Mouse (Mus musculus) common myeloid progenitor, adult 5-6 weeks (primary cell): ENCODE measurements at regions not wholly inside any gene's neighbourhood (a gene's known extent, or its start where the extent isn't known, plus 50 kb on each side); places are given as distances from the start of the nearest gene placed in this dataset.

ENCODE experiments used
- ATAC-seq: replicated peaks from 2 replicates; pipeline ENCODE4 v1.8.0; 2016; ENCODE audit warnings: low read depth, mild to moderate bottlenecking, moderate TSS enrichment, inconsistent platforms; ENCODE audit not compliant: poor library complexity, severe bottlenecking

- no peak for ATAC-seq
These were observed 51.2 kb upstream of the Rap1b start for GRCm38 (mm10) chr10:117896911-117897643.

GRCm38 (mm10) chr10:117897766-117898165 lies 51.9 kb upstream of the Rap1b start:
- no peak for ATAC-seq

GRCm38 (mm10) chr10:117898391-117898790 lies 52.6 kb upstream of the Rap1b start:
- ATAC-seq: no peak

- ATAC-seq: peak; percentile 76
These were observed 53.6 kb upstream of the Rap1b start for GRCm38 (mm10) chr10:117899410-117899935.

GRCm38 (mm10) chr10:117905666-117906266 lies 59.9 kb upstream of the Rap1b start:
- no peak for ATAC-seq

GRCm38 (mm10) chr10:117906267-117906811 lies 60.5 kb upstream of the Rap1b start:
- ATAC-seq: peak; percentile 53

GRCm38 (mm10) chr10:117908079-117908675 lies 62.3 kb upstream of the Rap1b start:
- ATAC-seq: no peak

GRCm38 (mm10) chr10:117909155-117909554 lies 63.3 kb upstream of the Rap1b start:
- ATAC-seq: peak; percentile 43; the same call in 1 of the 2 replicates

- ATAC-seq: no peak
These were observed 64.0 kb upstream of the Rap1b start for GRCm38 (mm10) chr10:117909811-117910239.

GRCm38 (mm10) chr10:117910426-117910825 lies 64.6 kb upstream of the Rap1b start:
- ATAC-seq: no peak

GRCm38 (mm10) chr10:117915011-117915735 lies 69.3 kb upstream of the Rap1b start:
- ATAC-seq: no peak

GRCm38 (mm10) chr10:117916280-117916679 lies 70.4 kb upstream of the Rap1b start:
- ATAC-seq: 0 out of 2 replicates have a peak, but pooled peaks have one; percentile 51

- no peak for ATAC-seq
These were observed 72.0 kb upstream of the Rap1b start for GRCm38 (mm10) chr10:117917870-117918269.

GRCm38 (mm10) chr10:117918616-117919015 lies 72.8 kb upstream of the Rap1b start:
- no peak for ATAC-seq

GRCm38 (mm10) chr10:117919186-117919941 lies 73.5 kb upstream of the Rap1b start:
- ATAC-seq: peak; percentile 55

GRCm38 (mm10) chr10:117925186-117925585 lies 79.4 kb upstream of the Rap1b start:
- no peak for ATAC-seq

- ATAC-seq: peak; percentile 54
These were observed 80.0 kb upstream of the Rap1b start for GRCm38 (mm10) chr10:117925611-117926555.

- peak; percentile 78 for ATAC-seq
These were observed 83.2 kb upstream of the Rap1b start for GRCm38 (mm10) chr10:117928998-117929397.
